Mouse (Mus musculus): ENCODE data around the gene Camk1d.
"Not testable (repeated sequence)": the region's sequence is repeated elsewhere in the genome, so short reads cannot be mapped to it uniquely, and the experiment has no call there.

Gene Camk1d

DNA sequence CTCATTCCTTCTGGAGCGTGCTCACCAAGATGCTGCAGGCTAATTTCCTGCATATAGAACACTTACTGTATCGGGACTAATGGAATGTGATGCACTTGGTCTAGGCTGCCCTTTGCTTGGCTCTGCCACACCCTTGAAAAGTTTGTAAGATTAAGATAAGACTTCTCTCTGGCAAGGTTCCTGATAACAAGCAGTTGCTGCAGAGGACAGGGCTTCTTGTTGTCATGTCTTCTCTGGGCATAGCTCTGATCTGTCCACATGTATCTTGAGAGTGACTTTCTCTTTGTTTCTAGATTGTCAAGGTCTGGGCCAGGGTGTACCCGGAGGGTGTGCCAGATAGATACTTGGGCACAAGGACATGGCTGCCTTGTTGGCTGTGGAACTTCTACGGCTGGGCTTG is 398.1 kb downstream of the Camk1d start:
- no peak for DNase-seq (ENCODE audit: low spot score)

GRCm38 (mm10) chr2:5315291-5315828 is 399.0 kb downstream of the Camk1d start:
- DNase-seq (ENCODE audit: low spot score) = no peak

GRCm38 (mm10) chr2:5314530-5315166 is 399.7 kb downstream of the Camk1d start:
- DNase-seq (ENCODE audit: low spot score) = no peak

GRCm38 (mm10) chr2:5305156-5305555 is 409.2 kb downstream of the Camk1d start:
- no peak for DNase-seq (ENCODE audit: low spot score)

DNA sequence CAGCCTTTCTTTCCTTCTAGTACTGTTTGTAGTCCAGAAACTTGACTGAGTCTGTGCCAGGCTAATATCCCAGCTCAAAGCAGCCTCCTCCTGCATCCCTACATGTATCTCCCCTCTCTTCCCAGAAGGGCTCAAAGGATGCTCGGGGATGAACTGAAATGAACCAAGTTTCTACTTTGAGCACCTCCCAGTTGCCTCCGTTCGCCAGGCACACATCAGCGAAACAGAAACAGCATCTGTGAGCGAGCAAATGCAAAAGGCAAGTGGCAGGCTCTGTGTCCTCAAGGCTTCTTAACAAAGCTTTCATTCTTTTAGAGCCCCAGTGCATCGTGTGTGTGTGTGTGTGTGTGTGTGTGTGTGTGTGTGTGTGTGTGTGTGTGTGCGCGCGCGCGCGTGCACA is 409.9 kb downstream of the Camk1d start:
- no peak for DNase-seq (ENCODE audit: low spot score)

- DNase-seq (ENCODE audit: low spot score) = no peak
Measured at GRCm38 (mm10) chr2:5301286-5301685, 413.0 kb downstream of the Camk1d start.

DNA sequence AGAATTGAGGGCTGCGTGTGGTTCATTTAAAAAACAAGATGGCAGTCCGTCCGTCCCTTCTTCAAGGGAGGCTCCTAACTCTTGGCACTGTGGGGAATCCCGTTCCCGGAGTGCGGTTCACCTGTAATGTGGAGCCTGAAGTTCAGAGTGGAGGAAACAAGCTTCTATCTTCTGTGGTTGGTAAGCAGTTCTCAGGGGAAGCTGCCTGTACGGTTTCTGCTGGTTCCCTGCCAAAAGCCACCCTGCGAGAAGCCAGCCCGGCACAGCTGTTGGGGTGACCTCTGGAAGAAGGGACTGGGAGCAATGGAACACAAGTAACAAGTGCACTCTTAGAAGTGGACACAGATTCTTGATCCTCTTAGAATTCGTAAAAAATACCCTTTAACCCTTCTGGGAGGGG is 416.2 kb downstream of the Camk1d start:
- DNase-seq (ENCODE audit: low spot score) = no peak

DNA sequence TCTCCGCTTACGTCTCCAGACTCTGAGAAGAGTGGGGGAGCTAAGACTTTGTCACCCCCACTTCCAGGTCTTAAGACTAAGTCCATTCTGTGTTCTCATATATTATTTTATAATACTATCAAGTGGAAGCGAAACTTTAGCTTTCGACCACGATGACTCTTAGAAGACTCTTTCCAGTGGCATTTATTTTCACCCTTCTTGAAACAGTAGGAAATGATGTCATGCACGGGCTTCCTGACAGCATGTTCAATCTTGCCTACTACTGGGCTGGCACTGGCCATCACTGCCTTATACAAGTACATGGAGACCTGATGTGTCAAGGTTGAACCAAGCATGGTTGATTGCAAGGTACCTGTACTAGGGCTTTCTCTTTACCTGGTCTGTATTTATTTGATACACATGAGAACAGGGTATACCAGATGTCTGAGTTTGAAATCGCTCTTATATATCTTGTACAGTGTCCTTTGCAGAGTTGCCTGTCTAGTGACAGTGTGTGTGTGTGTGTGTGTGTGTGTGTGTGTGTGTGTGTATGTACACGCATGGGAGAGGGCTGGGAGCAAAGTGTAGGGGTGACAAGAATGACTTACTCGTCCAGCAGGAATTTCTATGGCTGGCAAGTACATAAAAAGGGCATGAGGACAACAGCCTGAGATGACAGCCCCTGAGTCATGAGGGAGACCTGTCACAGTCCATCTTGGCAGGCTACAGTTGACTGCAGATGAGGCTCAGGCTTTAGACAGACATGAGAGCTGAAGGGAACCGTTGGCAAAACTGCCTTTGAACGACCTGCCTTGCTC is 417.4 kb downstream of the Camk1d start:
- DNase-seq (ENCODE audit: low spot score) = no peak

DNA sequence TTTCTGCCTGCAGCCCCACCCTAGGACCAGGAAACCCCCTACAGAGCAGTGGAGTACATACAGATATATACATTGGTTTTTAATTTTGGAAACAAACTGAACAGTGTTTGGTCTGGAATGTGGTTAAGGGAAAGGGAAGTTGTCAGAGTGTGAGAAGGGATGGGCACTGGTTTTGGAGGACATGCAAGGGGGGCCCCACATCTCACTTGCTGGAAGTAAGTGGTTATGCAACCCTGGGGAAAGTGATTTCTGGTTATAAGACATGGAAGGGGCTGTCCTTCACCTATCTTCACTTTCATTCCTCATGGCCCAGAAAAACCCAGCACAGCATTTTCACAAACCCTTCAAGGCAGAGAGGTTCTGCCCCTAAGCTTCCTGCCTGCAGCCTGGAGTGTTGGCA is 419.2 kb downstream of the Camk1d start:
- no peak for DNase-seq (ENCODE audit: low spot score)

GRCm38 (mm10) chr2:5294451-5294850 is 419.9 kb downstream of the Camk1d start:
- no peak for DNase-seq (ENCODE audit: low spot score)

- no peak for DNase-seq (ENCODE audit: low spot score)
Measured at GRCm38 (mm10) chr2:5288593-5288992, 425.7 kb downstream of the Camk1d start.

- no peak for DNase-seq (ENCODE audit: low spot score)
Measured at GRCm38 (mm10) chr2:5287044-5287380, 427.3 kb downstream of the Camk1d start.

DNA sequence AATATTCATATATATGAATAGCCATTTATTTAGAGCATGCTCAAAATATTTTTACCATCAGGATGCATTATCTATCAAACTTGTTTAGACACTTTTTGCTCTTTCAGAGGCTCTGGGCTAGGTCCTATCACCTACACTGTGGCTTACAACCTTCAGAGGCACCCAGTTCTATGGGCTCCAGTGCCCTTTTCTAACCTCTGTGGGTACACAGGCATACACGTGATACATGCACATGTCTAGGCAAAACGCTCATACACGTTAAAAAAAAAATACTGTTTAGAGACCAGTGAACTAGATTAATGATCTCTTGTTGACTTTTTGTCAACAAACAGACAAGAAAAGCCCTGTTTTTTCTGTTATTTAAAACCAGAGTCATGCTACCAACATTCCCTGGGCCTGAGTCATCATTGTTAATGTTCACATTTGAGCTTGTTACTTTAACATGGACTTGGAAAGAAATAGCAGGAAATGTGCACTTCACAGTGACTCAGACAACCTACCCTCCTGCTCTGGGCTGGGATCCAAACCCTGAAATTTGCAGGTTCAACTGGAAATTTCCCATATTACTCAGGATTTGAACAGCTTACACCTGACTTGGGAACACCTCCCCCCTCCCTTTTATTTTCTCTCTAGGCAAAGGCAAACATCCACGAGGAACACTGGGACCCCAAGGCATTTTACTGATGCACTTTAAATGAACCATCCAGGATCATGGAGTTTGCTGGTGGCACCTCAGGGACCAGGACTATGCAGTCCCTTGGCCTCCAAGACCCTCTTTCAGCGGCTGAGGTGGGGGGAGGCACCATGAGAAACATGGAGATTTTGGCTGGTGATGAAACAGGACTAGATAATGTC is 427.9 kb downstream of the Camk1d start:
- no peak for DNase-seq (ENCODE audit: low spot score)

DNA sequence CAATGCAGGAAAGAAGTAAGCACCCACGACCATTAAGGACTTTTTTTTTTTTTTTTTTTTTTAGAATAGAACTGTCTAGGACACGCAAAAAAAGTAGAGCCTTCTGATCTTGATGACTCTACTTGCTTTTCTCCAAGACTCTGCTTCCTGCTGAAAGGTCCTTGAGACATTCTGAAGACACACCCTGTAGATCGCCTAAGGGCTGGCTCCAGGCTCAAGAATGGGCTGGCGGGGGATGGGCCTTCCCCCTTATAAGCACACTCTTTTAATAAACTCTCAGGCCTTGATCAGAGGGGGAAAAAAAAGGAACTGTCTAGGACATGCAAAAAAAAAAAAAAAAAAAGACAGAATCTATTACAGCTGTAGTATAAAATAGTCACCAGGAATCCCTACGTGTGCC is 430.0 kb downstream of the Camk1d start:
- no peak for DNase-seq (ENCODE audit: low spot score)

- no peak for DNase-seq (ENCODE audit: low spot score)
Measured at GRCm38 (mm10) chr2:5282623-5283022, 431.7 kb downstream of the Camk1d start.

DNA sequence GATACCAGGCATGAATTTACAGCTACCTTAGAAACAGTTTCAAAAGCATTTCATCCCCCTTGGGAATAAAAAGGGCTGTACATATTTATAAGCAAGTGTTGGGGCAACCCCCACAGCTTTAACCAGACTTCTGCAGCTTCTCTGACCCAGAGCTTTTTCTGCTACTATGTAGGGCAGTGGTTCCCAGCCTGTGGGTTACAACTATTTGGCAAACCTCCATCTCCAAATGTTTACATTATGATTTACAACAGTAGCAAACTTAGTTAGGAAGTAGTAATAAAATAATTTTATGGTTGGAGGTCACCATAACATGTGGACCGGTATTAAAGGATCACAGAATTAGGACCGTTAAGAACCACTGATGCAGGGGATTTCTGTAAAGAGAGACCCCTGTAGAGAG is 446.3 kb downstream of the Camk1d start:
- no peak for DNase-seq (ENCODE audit: low spot score)

DNA sequence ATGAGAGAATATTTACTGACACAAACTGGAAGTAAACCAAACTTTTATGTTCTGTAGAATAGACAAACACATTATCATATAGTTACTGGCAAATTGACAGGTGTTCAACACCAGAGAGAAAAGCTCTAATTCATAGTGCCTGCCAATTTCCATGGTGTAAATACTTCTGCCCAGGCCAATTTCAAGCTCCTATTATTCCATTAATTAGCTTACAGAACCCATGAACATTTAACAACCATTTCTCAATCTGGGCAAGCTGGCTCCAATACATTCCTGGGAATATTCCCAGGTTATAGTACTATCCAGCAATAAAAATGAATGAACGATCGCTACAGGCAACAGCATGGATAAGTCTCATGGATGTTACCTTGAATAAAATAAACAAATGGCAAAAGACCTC is 452.0 kb downstream of the Camk1d start:
- DNase-seq (ENCODE audit: low spot score) = no peak

- DNase-seq (ENCODE audit: low spot score) = no peak
Measured at GRCm38 (mm10) chr2:5258250-5258649, 456.1 kb downstream of the Camk1d start.

DNA sequence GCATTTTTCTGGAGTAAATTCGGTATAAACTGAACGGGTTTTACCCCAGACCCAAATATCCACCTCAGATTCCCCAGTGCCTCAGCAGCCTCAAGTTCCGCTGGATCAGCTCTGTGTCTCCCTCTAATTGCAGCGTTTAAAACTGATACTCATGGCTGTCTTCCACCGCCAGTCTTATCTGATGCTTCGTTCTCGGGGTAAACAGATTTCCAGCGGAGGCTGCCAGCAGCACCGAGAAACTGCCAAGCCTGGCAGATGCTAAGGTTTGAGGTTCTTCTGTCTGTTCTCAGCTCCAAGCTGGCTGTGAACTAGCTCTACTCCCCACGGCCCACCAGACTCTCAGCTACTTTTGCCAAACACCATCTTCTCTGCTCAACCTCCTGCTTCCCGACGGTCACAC is 464.3 kb downstream of the Camk1d start:
- DNase-seq (ENCODE audit: low spot score) = peak; percentile 68

DNA sequence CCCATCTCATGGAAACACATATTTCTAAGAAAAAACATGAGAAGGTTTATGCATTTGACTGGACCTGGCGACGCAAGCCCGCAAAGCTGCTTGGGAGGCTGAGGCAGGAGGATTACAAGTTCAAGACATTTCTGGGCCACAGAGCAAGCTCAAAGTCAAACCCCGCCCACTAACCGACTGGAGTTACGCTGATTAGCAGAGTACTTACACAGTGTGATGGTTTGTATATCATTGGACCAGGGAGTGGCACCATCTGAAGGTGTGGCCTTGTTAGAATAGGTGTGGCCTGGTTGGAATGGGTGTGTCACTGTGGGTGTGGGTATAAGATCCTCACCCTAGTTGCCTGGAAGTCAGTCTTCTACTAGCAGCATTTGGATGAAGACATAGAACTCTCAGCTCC is 465.1 kb downstream of the Camk1d start:
- DNase-seq (ENCODE audit: low spot score) = not testable (repeated sequence)

Data from left cerebral cortex, adult 11 months (tissue).